Mouse (Mus musculus) kidney, embryonic 14.5 days (tissue): Measurements from ENCODE around the gene Stard13. TPM values are rescaled to one million over a fixed set of nuclear protein-coding genes. Genes with fewer than 3 reads are reported as not detected.

Experiments
- ATAC-seq: fragments of 200-750 bp; cut with Nextera tagmentation; 2 replicates; pipeline ENCODE4 v1.8.0; 2017; ENCODE audit warnings: moderate number of reproducible peaks, mild to moderate bottlenecking, moderate TSS enrichment, moderate library complexity; ENCODE audit not compliant: low FRiP score, low TSS enrichment
- H3K27ac ChIP-seq: fragments of 300-500 bp; sonication (generic); 2 replicates; pipeline ENCODE4 v1.5.1; 2014; ENCODE audit warnings: low read depth, mild to moderate bottlenecking, low read length, moderate library complexity, mixed read lengths
- H3K27me3 ChIP-seq: fragments of 300-500 bp; sonication (generic); 2 replicates; pipeline ENCODE4 v1.6.1; 2014; ENCODE audit warnings: mild to moderate bottlenecking, low read length; ENCODE audit not compliant: control insufficient read depth, insufficient read depth
- H3K36me3 ChIP-seq: fragments of 300-500 bp; sonication (generic); 2 replicates; pipeline ENCODE4 v1.6.1; 2014; ENCODE audit warnings: low read length, mixed read lengths; ENCODE audit not compliant: control insufficient read depth, insufficient read depth
- H3K4me1 ChIP-seq: fragments of 300-500 bp; sonication (generic); 2 replicates; pipeline ENCODE4 v1.6.1; 2014; ENCODE audit warnings: low read length, mixed read lengths; ENCODE audit not compliant: control insufficient read depth, insufficient read depth
- H3K4me2 ChIP-seq: fragments of 300-500 bp; sonication (generic); replicated peaks from 2 replicates; pipeline ENCODE4 v1.6.1; 2014; ENCODE audit warnings: low read depth, mild to moderate bottlenecking, low read length
- H3K4me3 ChIP-seq: fragments of 300-500 bp; sonication (generic); 2 replicates; pipeline ENCODE4 v1.5.1; 2014; ENCODE audit warnings: mild to moderate bottlenecking, low read length
- H3K9ac ChIP-seq: fragments of 300-500 bp; sonication (generic); 2 replicates; pipeline ENCODE4 v1.6.1; 2014; ENCODE audit warnings: low read depth, mild to moderate bottlenecking, low read length, moderate library complexity
- H3K9me3 ChIP-seq: fragments of 300-500 bp; sonication (generic); 2 replicates; pipeline ENCODE4 v1.6.1; 2016; ENCODE audit warnings: low read length; ENCODE audit not compliant: control insufficient read depth
- WGBS: fragments of 180-500 bp; shearing (Covaris S2); extraction: QIAGEN DNeasy Blood & Tissue Kit; methylation state at CpG from one replicate; pipeline ENCODE4 v1.1.7; 2014; 5-methylcytosine and 5-hydroxymethylcytosine counted together
- polyA plus RNA-seq: library from polyadenylated mRNA; unstranded; fragments of >200 nt; fragmentation: Nextera tagmentation; extraction: Ambion mirVana; gene quantifications from 2 replicates; pipeline ENCODE4 v1.2.1, GENCODE M21; 2014

The Stard13 gene
- polyA plus RNA-seq, 1 experiment from 2014 or later = 7.4 TPM

- H3K4me3 ChIP-seq = no peak overlapping the region
- no peak overlapping the region for H3K27ac ChIP-seq
- H3K4me2 ChIP-seq = no peak overlapping the region
- H3K27me3 ChIP-seq = no peaks in the 10 kb centered on the region
- WGBS = 55% methylated on average over 4 of the region's 4 CpGs
- H3K36me3 ChIP-seq = no peaks in the 10 kb centered on the region
- H3K9me3 ChIP-seq = no peaks in the 10 kb centered on the region
- ATAC-seq = no peak
- H3K4me1 ChIP-seq = peaks cover 7% of the 10 kb centered on the region
- H3K9ac ChIP-seq = no peak overlapping the region
Observed at GRCm38 (mm10) chr5:151103284-151103683, 130.4 kb downstream of the Stard13 start.

- Histone ChIP-seq H3K4me1 (peaks cover 7% of the 10 kb centered on the region), H3K9ac (no peak overlapping the region), H3K4me3 (no peak overlapping the region), H3K27ac (no peak overlapping the region), H3K4me2 (no peak overlapping the region), H3K9me3 (no peaks in the 10 kb centered on the region), H3K36me3 (no peaks in the 10 kb centered on the region), H3K27me3 (no peaks in the 10 kb centered on the region)
- 58% methylated on average over 2 of the region's 2 CpGs for WGBS
- ATAC-seq = no peak
Observed at GRCm38 (mm10) chr5:151102262-151102661, 131.4 kb downstream of the Stard13 start.

- Histone ChIP-seq H3K4me2 (no peak overlapping the region), H3K4me1 (0 out of 2 replicates have a peak, but pooled peaks cover 5% of the 10 kb centered on the region), H3K4me3 (no peak overlapping the region), H3K27ac (peak overlapping the region; percentile 37; the same call in 1 of the 2 replicates), H3K36me3 (no peaks in the 10 kb centered on the region), H3K9ac (no peak overlapping the region), H3K27me3 (no peaks in the 10 kb centered on the region), H3K9me3 (no peaks in the 10 kb centered on the region)
- ATAC-seq = no peak
- WGBS = 65% methylated on average over 6 of the region's 6 CpGs
Observed at GRCm38 (mm10) chr5:151096012-151096411, 137.6 kb downstream of the Stard13 start.

GRCm38 (mm10) chr5:151092886-151093665, 140.6 kb downstream of the Stard13 start:
- H3K9me3 ChIP-seq = no peaks in the 10 kb centered on the region
- no peak overlapping the region for H3K4me3 ChIP-seq
- H3K4me1 ChIP-seq = 0 out of 2 replicates have a peak, but pooled peaks cover 5% of the 10 kb centered on the region
- no peaks in the 10 kb centered on the region for H3K27me3 ChIP-seq
- no peak for ATAC-seq
- no peak overlapping the region for H3K9ac ChIP-seq
- no peak overlapping the region for H3K27ac ChIP-seq
- H3K36me3 ChIP-seq = no peaks in the 10 kb centered on the region
- 69% methylated on average over 3 of the region's 3 CpGs for WGBS
- no peak overlapping the region for H3K4me2 ChIP-seq

GRCm38 (mm10) chr5:151090996-151091395, 142.6 kb downstream of the Stard13 start:
- Histone ChIP-seq H3K9ac (no peak overlapping the region), H3K4me3 (no peak overlapping the region), H3K36me3 (no peaks in the 10 kb centered on the region), H3K27ac (no peak overlapping the region), H3K27me3 (no peaks in the 10 kb centered on the region), H3K4me2 (no peak overlapping the region), H3K9me3 (no peaks in the 10 kb centered on the region), H3K4me1 (peaks cover 12% of the 10 kb centered on the region; the same call in 1 of the 2 replicates)
- WGBS = 95% methylated on average over 6 of the region's 6 CpGs
- ATAC-seq = no peak

GRCm38 (mm10) chr5:151089201-151089600, 144.4 kb downstream of the Stard13 start:
- H3K4me3 ChIP-seq = no peak overlapping the region
- no peak overlapping the region for H3K4me2 ChIP-seq
- no peaks in the 10 kb centered on the region for H3K36me3 ChIP-seq
- H3K9ac ChIP-seq = no peak overlapping the region
- H3K9me3 ChIP-seq = no peaks in the 10 kb centered on the region
- H3K4me1 ChIP-seq = peaks cover 14% of the 10 kb centered on the region; the same call in 1 of the 2 replicates
- H3K27me3 ChIP-seq = no peaks in the 10 kb centered on the region
- no peak overlapping the region for H3K27ac ChIP-seq
- ATAC-seq = no peak
- 46% methylated on average over 6 of the region's 6 CpGs for WGBS

GRCm38 (mm10) chr5:151086425-151087202, 147.0 kb downstream of the Stard13 start:
- no peak overlapping the region; the same call in 1 of the 2 replicates for H3K27ac ChIP-seq
- 61% methylated on average over 9 of the region's 9 CpGs for WGBS

GRCm38 (mm10) chr5:151085749-151086148, 147.9 kb downstream of the Stard13 start:
- H3K9me3 ChIP-seq = no peaks in the 10 kb centered on the region
- 71% methylated on average over 8 of the region's 8 CpGs for WGBS
- no peak overlapping the region for H3K4me3 ChIP-seq
- H3K27ac ChIP-seq = no peak overlapping the region
- no peak overlapping the region for H3K9ac ChIP-seq
- H3K27me3 ChIP-seq = no peaks in the 10 kb centered on the region
- ATAC-seq = no peak
- H3K36me3 ChIP-seq = no peaks in the 10 kb centered on the region
- peaks cover 14% of the 10 kb centered on the region; the same call in 1 of the 2 replicates for H3K4me1 ChIP-seq
- H3K4me2 ChIP-seq = no peak overlapping the region

More at GRCm38 (mm10) chr5:151086425-151087202, 147.0 kb downstream of the Stard13 start:
- H3K9me3 ChIP-seq = no peaks in the 10 kb centered on the region
- H3K4me2 ChIP-seq = no peak overlapping the region
- H3K27me3 ChIP-seq = no peaks in the 10 kb centered on the region
- H3K9ac ChIP-seq = no peak overlapping the region
- ATAC-seq = 0 out of 2 replicates have a peak, but pooled peaks have one; percentile 35
- peaks cover 14% of the 10 kb centered on the region; the same call in 1 of the 2 replicates for H3K4me1 ChIP-seq
- H3K36me3 ChIP-seq = no peaks in the 10 kb centered on the region
- no peak overlapping the region for H3K4me3 ChIP-seq

GRCm38 (mm10) chr5:151080276-151080675, 153.4 kb downstream of the Stard13 start:
- no peak overlapping the region for H3K4me3 ChIP-seq
- 90% methylated on average over 4 of the region's 4 CpGs for WGBS
- H3K9me3 ChIP-seq = no peaks in the 10 kb centered on the region
- no peak overlapping the region for H3K4me2 ChIP-seq
- no peak for ATAC-seq
- no peaks in the 10 kb centered on the region for H3K27me3 ChIP-seq
- no peak overlapping the region for H3K9ac ChIP-seq
- no peaks in the 10 kb centered on the region for H3K4me1 ChIP-seq
- no peaks in the 10 kb centered on the region for H3K36me3 ChIP-seq
- H3K27ac ChIP-seq = no peak overlapping the region
